Mouse (Mus musculus): ENCODE measurements around the gene Ncf4. TPM values are rescaled to one million over a fixed set of nuclear protein-coding genes. Genes with fewer than 3 reads are reported as not detected.

Gene Ncf4
- total RNA-seq (2021): 1 to 10 TPM in 1 of 2 experiments, under 1 TPM in 1; 0.41 to 1.0 TPM
- long read RNA-seq, partial matches to known transcripts: 0 of 2 reads
- long read RNA-seq, other reads (novel, unspliced or antisense): 0 of 2 reads

GRCm38 (mm10) chr15:78244695-78245492, at the start of gene Ncf4:
Ncf4 (plus strand) TSS chr15:78244801.
- DNase-seq (ENCODE audit: low spot score in 2 of 2): no peak

- no peak for DNase-seq (ENCODE audit: low spot score in 2 of 2)
Measured at GRCm38 (mm10) chr15:78195096-78195880, 49.3 kb upstream of the Ncf4 start.

GRCm38 (mm10) chr15:78204053-78204847, 40.4 kb upstream of the Ncf4 start:
- peak; percentile 54 to 77 for DNase-seq (ENCODE audit: low spot score in 2 of 2)

GRCm38 (mm10) chr15:78205192-78205591, 39.4 kb upstream of the Ncf4 start:
- DNase-seq (ENCODE audit: low spot score in 2 of 2): peak; percentile 50 to 65

- DNase-seq (ENCODE audit: low spot score in 2 of 2): no peak
Measured at GRCm38 (mm10) chr15:78206312-78206711, 38.3 kb upstream of the Ncf4 start, which contains the start of gene Pvalb. Pvalb (minus strand) TSS chr15:78206400.

- no peak for DNase-seq (ENCODE audit: low spot score in 2 of 2)
Measured at GRCm38 (mm10) chr15:78210203-78210602, 34.4 kb upstream of the Ncf4 start.

GRCm38 (mm10) chr15:78211367-78211766, 33.2 kb upstream of the Ncf4 start:
- DNase-seq (ENCODE audit: low spot score in 2 of 2): no peak

- no peak for DNase-seq (ENCODE audit: low spot score in 2 of 2)
Measured at GRCm38 (mm10) chr15:78215269-78215668, 29.3 kb upstream of the Ncf4 start.

GRCm38 (mm10) chr15:78227816-78228215, 16.8 kb upstream of the Ncf4 start:
- DNase-seq (ENCODE audit: low spot score in 2 of 2): no peak

GRCm38 (mm10) chr15:78231346-78232331, 13.0 kb upstream of the Ncf4 start:
- DNase-seq (ENCODE audit: low spot score in 2 of 2): no peak

- DNase-seq (ENCODE audit: low spot score in 2 of 2): no peak
Measured at GRCm38 (mm10) chr15:78234823-78235509, 9.6 kb upstream of the Ncf4 start.

GRCm38 (mm10) chr15:78239453-78239852, 5.1 kb upstream of the Ncf4 start:
- DNase-seq (ENCODE audit: low spot score in 2 of 2): peak; percentile 65 to 73

GRCm38 (mm10) chr15:78239956-78240617, 4.5 kb upstream of the Ncf4 start:
- DNase-seq (ENCODE audit: low spot score in 2 of 2): no peak

- no peak for DNase-seq (ENCODE audit: low spot score in 2 of 2)
Measured at GRCm38 (mm10) chr15:78241335-78241734, 3.3 kb upstream of the Ncf4 start.

GRCm38 (mm10) chr15:78243061-78243460, 1.5 kb upstream of the Ncf4 start:
- no peak for DNase-seq (ENCODE audit: low spot score in 2 of 2)

- DNase-seq (ENCODE audit: low spot score in 2 of 2): no peak
Measured at GRCm38 (mm10) chr15:78243774-78244173, 827 bp upstream of the Ncf4 start.

GRCm38 (mm10) chr15:78246143-78247116, 1.8 kb downstream of the Ncf4 start:
- DNase-seq (ENCODE audit: low spot score in 2 of 2): no peak

GRCm38 (mm10) chr15:78247659-78248058, 3.1 kb downstream of the Ncf4 start:
- no peak for DNase-seq (ENCODE audit: low spot score in 2 of 2)
